Mouse (Mus musculus) stomach, postnatal 0 days (tissue): ENCODE data around the gene Vps41.

ENCODE experiments used
- CTCF ChIP-seq: IDR thresholded peaks from 2 replicates; pipeline ENCODE4 v1.5.1; 2016; ENCODE audit warnings: antibody characterized with exemption, low read depth, mild to moderate bottlenecking, moderate library complexity
- EP300 ChIP-seq: optimal IDR thresholded peaks from 2 replicates; pipeline ENCODE3; 2016; ENCODE audit warnings: antibody characterized with exemption

DNA sequence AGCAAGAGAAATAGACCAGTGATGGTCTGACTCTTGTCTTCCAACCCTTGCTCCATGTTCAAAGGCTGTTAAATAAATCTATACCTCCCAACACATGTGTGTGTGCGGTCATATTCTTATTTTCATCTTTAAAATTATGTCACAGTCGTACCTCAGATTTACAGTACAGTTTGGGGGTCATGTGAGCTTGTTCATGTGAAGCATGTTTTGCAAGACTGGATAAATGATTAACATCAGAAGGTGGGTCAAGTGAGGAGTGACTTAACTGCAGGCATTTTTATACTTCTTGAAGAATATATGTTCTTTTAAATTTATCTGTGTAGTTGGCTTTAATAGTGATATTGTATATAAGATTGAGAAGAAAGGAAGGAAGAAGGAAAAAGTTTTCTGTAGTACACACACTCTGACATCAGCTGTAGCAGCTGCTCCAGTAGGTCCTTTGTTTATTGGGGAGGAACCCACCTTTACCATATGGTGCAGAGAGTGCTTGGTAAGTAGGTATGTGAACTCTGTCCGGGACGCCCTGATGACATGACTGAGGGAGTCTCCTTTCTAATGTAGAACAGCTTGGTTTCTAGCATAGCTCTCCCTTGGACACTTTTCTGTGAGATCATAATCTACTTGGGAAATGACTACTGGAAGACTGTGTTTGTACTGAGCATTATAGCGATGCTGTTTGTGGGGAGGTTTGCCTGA lies 42.4 kb downstream of the Vps41 start:
- TF ChIP-seq CTCF (no peak), EP300 (no peak)
